Mouse (Mus musculus) frontal cortex, postnatal 14 days (tissue): ENCODE data around the gene Dlg5.

Experiments
- DNase-seq, 2 experiments: peaks; one replicate each; pipeline ENCODE4 v3.0.0; 2022; ENCODE audit warnings: low spot score in 2 of 2

Gene Dlg5

DNA sequence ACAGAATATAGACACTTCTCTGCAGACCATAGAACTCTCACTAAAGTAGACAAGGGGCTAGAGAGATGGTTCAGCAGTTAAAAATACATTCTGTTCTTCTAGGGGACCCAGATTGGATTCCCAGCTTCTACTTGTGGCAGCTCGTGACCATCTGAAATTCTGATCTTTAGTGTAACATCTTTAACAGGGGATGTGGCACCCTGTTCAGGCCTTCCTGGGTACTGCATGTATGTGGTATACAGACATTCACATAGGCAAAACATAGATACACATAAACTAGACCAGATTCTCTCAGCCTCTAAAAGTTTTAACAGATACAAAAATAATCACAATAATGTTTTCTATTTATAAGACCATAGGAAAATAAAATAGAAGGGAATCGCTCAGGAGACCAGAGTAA lies 120.7 kb downstream of the Dlg5 start:
- DNase-seq: no peak

DNA sequence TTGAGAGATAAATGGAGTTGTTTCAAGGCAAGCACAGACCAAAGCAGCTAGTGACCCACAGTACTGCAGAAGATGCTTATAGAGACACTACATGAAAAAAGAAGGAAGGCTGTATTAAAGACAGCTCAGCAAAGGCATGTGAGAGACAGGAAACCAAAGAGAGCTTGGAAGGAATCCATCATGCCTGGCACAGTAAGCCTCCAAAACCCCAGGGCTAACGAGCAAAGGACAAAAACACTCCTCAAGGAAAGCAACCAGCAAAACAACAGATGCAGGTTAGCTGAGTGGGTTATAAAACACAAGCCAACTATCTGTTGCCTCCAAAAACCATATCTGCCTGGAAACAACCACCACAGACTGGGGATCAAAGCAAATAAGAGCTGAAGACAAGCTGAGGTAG lies 121.5 kb downstream of the Dlg5 start:
- no peak for DNase-seq

DNA sequence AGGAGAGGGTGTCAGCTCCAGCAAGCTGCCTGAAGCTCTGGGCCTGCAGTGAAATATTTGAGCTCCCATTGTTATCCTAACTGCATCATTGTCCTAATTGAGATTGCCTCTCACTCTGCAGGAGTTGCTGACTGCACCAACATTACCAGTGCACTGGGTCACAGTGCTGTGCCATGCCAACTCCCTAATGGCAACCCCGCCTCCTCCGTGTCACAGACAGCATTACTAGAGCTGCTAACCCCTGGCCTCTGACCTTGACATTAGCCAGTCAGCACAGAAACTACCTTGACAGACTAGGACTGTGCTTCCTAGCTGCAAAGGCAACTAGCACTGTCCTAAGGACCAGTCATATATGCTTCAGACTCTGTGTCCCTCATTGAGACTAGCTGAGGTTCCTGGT lies 139.0 kb downstream of the Dlg5 start:
- DNase-seq: no peak

DNA sequence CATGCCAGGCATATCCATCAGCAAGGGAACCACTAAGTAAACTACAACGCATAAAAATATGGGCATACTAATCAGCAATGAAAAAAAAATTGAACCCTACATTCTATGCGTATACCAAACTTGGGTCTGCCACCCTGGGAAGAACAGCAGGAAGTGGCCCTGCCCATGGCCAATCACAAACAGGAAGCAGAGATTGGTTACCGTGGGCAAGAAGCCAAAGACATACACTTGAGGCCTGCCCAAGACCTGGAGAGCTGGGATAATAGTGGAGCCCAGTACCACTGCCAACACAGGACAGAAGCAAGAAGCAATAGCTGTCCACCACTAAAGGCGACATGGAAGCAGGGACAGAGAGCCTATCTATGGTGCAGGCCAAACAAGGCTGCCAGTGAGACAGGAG lies 146.9 kb downstream of the Dlg5 start:
- DNase-seq: no peak

DNA sequence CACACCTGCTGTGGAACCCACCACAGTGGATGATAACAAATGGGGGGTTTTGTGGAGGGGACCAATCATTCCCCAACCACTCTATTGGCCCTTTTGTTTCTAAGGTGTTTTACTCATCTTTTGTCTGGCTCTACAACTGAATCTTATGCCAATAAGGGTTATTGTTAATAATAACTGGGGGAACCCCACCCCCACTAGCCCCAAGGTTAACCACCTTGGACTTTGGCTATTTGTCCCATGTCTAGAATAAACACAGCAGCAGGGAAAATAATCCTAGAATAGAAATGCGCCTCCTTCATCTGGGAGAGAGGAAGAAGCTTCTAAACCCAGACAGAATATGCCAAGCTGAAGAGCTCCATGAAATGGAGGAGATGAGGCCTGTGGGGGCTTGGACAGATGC lies 151.1 kb downstream of the Dlg5 start:
- DNase-seq: no peak

DNA sequence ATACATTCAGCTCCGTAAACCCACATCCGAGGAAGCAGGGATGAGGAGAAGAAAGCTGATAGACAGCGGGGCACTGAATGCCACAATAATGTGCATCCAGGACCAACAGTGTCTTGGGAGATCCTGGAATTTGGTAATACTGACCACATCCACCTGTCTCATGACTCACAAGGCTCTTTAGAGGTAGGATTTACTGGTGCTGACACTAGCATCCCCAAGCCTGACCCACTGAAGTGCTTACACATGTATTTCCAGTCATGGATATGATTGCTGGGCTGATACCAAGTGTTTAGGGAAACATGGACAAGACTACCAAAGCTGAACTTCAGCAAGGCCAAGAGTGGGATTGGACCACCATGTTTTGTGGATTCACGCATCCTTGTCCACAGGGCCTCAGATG lies 152.5 kb downstream of the Dlg5 start:
- no peak for DNase-seq

DNA sequence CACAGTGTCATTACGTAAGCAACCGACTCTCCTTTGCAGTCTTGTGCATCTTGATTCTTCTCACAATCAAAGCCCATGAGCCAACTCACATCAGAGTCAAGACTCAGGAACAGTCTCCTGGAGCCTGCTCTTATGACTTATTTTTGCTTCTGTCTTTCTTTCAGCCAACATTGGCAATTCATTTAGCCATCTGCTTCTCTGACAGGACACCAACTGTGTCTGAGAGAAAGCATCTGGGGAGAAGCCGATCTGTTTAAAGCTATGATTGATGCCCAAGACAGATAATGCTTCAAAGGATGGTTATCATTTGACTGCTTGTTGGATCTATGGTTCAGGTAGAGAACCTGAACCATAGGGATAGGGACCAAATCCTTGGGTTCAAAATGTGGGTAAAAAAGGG lies 153.3 kb downstream of the Dlg5 start:
- no peak for DNase-seq

DNA sequence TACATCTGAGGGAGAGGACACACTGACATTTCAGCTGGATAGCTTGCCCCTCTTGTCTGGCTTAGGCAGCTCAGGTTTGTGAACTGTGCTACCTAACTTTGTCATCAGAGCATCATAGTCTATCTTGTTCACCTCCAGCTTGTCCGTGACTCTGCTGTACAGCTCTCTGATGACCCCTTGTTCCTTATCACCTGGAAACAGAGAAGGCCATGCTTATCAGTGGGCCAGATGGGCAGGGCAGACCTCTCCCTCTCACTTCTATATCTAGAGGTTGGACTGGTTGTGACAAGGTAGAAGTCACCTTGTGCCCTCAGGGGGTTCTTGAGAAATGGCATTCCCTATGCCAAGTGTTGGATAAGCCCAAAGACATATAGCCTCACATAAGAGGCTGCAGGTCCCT lies 154.9 kb downstream of the Dlg5 start:
- DNase-seq: no peak

DNA sequence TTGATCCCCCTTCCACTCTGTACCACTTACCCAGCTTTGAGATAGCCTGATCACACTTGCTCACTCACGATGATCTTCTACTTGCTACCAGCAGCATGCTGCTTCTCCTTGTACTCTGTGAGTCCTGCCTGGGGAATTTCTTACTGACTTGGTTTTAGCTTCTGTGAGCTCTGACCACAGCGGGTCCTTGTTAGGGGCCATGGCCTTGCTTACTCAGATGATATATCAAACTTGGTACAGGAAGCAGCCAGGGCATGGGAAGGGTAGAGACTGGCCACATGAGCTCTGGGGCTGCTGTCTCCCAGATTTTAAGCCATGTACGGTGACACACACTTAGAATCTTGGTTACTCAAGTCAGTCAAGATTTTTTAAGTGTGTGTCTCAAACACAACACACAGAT lies 156.5 kb downstream of the Dlg5 start:
- DNase-seq: no peak

DNA sequence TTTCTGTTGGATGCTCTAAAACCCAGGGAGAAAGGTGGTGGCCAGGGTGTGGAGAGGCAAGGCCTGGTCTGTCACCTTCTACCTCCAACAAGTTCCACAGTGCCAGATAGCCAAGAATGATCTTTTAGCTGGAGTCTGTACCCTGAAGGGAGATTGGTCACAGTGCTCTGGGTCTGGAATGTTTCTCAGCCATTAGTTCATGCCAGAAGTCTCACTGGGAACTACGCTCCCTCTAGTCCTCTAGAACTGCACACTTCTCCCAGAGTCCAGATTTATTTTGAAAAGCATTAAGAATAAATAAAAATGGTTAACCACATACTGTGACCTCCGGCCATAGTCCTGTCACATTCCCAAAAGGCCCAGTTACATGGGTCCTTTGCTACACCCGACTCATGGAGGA lies 158.3 kb downstream of the Dlg5 start:
- no peak for DNase-seq

DNA sequence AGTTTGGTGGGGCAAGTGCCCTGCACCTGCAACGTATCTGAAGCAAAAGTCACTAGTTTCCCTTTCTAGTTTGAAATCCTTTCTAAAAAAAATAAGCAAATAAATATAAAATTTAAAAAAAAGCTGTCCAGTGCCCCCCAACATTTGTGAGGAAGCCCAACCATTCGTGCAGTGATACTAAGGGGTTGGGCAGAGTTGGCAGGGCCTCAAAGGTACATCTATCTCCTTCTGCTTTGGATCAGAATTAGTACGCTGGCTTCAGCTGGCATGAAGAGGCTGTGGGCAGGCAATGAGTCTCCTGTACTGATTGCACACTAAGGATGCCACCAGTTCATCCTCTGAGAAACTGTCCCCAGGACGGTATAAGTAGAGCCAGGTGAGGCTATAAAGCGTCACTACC lies 159.2 kb downstream of the Dlg5 start:
- no peak for DNase-seq
